Mouse (Mus musculus) mouse embryonic stem cell (cell line): ENCODE measurements around the gene Rps15a.

ENCODE experiments used
- in situ Hi-C, 2 experiments: fragments of 300-500 bp; cut with MboI; formaldehyde crosslinking; loops; 1 replicate in 1 of 2; 3 replicates in 1 of 2; pipeline ENCODE4 v1.14.3; 2019 to 2020; ENCODE audit warnings: low sequenced_read_pairs in 2 of 2, low pct_unique_long_range_greater_than_20kb in 1 of 2, mixed read lengths in 1 of 2; ENCODE audit not compliant: unreplicated experiment in 1 of 2

Gene Rps15a

GRCm38 (mm10) chr7:118115877-118116568 lies at the start of gene Rps15a:
Gene Rps15a, minus strand, starts transcription at chr7:118116188.
- in situ Hi-C loops, result no loop called here

- in situ Hi-C loops, result no loop called here
These were observed 47.0 kb upstream of the Rps15a start for GRCm38 (mm10) chr7:118163006-118163405.

GRCm38 (mm10) chr7:118160121-118160520 lies 44.1 kb upstream of the Rps15a start:
- in situ Hi-C loops, result no loop called here

GRCm38 (mm10) chr7:118156461-118156860 lies 40.5 kb upstream of the Rps15a start:
- in situ Hi-C loops, result no loop called here

GRCm38 (mm10) chr7:118154150-118154549 lies 38.2 kb upstream of the Rps15a start:
- in situ Hi-C loops, result no loop called here

- in situ Hi-C loops, result no loop called here
These were observed 27.6 kb upstream of the Rps15a start for GRCm38 (mm10) chr7:118143602-118144001.

GRCm38 (mm10) chr7:118143123-118143522 lies 27.1 kb upstream of the Rps15a start:
- in situ Hi-C loops, result no loop called here

- in situ Hi-C loops, result no loop called here
These were observed 25.3 kb upstream of the Rps15a start for GRCm38 (mm10) chr7:118141271-118141670.

GRCm38 (mm10) chr7:118135128-118135527 lies 19.1 kb upstream of the Rps15a start:
- in situ Hi-C loops, result no loop called here

GRCm38 (mm10) chr7:118129430-118130041 lies 13.5 kb upstream of the Rps15a start, which contains the start of gene Arl6ip1:
Gene Arl6ip1, minus strand, starts transcription at chr7:118129662.
- in situ Hi-C loops, result no loop called here

GRCm38 (mm10) chr7:118128925-118129429 lies 13.0 kb upstream of the Rps15a start:
- in situ Hi-C loops, result no loop called here

- in situ Hi-C loops, result no loop called here
These were observed 10.4 kb upstream of the Rps15a start for GRCm38 (mm10) chr7:118126219-118126875.

GRCm38 (mm10) chr7:118125736-118126135 lies 9.7 kb upstream of the Rps15a start:
- in situ Hi-C loops, result no loop called here

GRCm38 (mm10) chr7:118123512-118124411 lies 7.8 kb upstream of the Rps15a start:
- in situ Hi-C loops, result no loop called here

GRCm38 (mm10) chr7:118122235-118122634 lies 6.2 kb upstream of the Rps15a start:
- in situ Hi-C loops, result no loop called here

GRCm38 (mm10) chr7:118120654-118121053 lies 4.7 kb upstream of the Rps15a start:
- in situ Hi-C loops, result no loop called here

GRCm38 (mm10) chr7:118119946-118120345 lies 4.0 kb upstream of the Rps15a start:
- in situ Hi-C loops, result no loop called here

GRCm38 (mm10) chr7:118119142-118119541 lies 3.2 kb upstream of the Rps15a start:
- in situ Hi-C loops, result no loop called here
